Mouse (Mus musculus): ENCODE data around the gene Cel.

Gene Cel

GRCm38 (mm10) chr2:28585043-28585571 is 21.9 kb upstream of the Cel start:
- DNase-seq, result peak; percentile 60 to 75

GRCm38 (mm10) chr2:28583651-28584050 is 20.4 kb upstream of the Cel start, which contains the start of gene Gtf3c5:
Gene Gtf3c5, minus strand, starts transcription at chr2:28583751.
- DNase-seq, result no peak

GRCm38 (mm10) chr2:28582647-28583353 is 19.6 kb upstream of the Cel start:
- DNase-seq, result peak; percentile 71 to 86

GRCm38 (mm10) chr2:28578003-28578402 is 14.8 kb upstream of the Cel start:
- DNase-seq, result peak in 1 of 2 experiments; percentile 28

GRCm38 (mm10) chr2:28576815-28577214 is 13.6 kb upstream of the Cel start:
- no peak for DNase-seq

- DNase-seq, result no peak
These were observed 12.1 kb upstream of the Cel start for GRCm38 (mm10) chr2:28575341-28575740.

GRCm38 (mm10) chr2:28569903-28570302 is 6.7 kb upstream of the Cel start:
- DNase-seq, result no peak

GRCm38 (mm10) chr2:28566545-28566944 is 3.3 kb upstream of the Cel start:
- DNase-seq, result no peak

GRCm38 (mm10) chr2:28564380-28564779 is 1.2 kb upstream of the Cel start:
- no peak for DNase-seq

GRCm38 (mm10) chr2:28563830-28564229 is 627 bp upstream of the Cel start:
- no peak for DNase-seq

- DNase-seq, result no peak
These were observed 5.8 kb downstream of the Cel start for GRCm38 (mm10) chr2:28557452-28557851.

- DNase-seq, result no peak
These were observed 10.9 kb downstream of the Cel start for GRCm38 (mm10) chr2:28552301-28552700.

- DNase-seq, result no peak
These were observed 14.0 kb downstream of the Cel start for GRCm38 (mm10) chr2:28549157-28549556.

GRCm38 (mm10) chr2:28547237-28548172 is 15.7 kb downstream of the Cel start:
- peak; percentile 78 to 91 for DNase-seq

GRCm38 (mm10) chr2:28546560-28546959 is 16.6 kb downstream of the Cel start:
- no peak for DNase-seq

- DNase-seq, result no peak
These were observed 17.2 kb downstream of the Cel start for GRCm38 (mm10) chr2:28545976-28546375.

GRCm38 (mm10) chr2:28543894-28544293 is 19.3 kb downstream of the Cel start:
- no peak for DNase-seq

- no peak for DNase-seq
These were observed 22.5 kb downstream of the Cel start for GRCm38 (mm10) chr2:28540587-28541227.

- DNase-seq, result peak; percentile 54 to 68
These were observed 23.3 kb downstream of the Cel start for GRCm38 (mm10) chr2:28539949-28540348.

GRCm38 (mm10) chr2:28539206-28539605 is 24.0 kb downstream of the Cel start:
- peak; percentile 62 to 63 for DNase-seq

- no peak for DNase-seq
These were observed 24.4 kb downstream of the Cel start for GRCm38 (mm10) chr2:28538817-28539128.

- peak; percentile 33 to 43 for DNase-seq
These were observed 25.0 kb downstream of the Cel start for GRCm38 (mm10) chr2:28537995-28538816.

GRCm38 (mm10) chr2:28537634-28537920 is 25.6 kb downstream of the Cel start:
- no peak for DNase-seq
